Mouse (Mus musculus) lung, adult 2 months (tissue): Measurements from ENCODE around the gene Fbxo6.

Experiments used
- CTCF ChIP-seq: fragments of 200-500 bp; IDR thresholded peaks from 2 replicates; pipeline ENCODE4 v1.5.1; 2011; ENCODE audit warnings: mild to moderate bottlenecking, low read length, control low read depth; ENCODE audit not compliant: insufficient read depth
- POLR2A ChIP-seq: fragments of 200-500 bp; IDR thresholded peaks from 2 replicates; pipeline ENCODE4 v1.6.1; 2011; ENCODE audit warnings: low read depth, mild to moderate bottlenecking, control low read depth, low read length, borderline replicate concordance; ENCODE audit errors: extremely low read depth

DNA sequence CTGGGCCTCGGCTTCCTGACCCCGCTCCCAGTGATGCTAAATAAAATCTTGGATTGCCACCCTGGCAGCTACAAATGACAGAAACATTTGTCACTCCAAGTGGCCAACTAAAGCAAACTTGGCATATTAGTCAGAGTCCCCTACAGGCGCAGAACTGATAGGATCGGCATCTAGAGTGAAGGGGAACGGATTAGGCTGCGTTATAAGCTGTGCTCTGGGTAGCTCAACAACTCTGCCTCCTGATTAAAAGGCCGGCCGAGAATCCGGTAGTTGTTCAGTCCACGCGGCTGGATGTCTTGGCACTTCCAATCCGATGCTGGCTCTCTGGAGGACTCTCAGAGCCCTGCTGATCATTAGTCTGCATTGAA lies 22.5 kb upstream of the Fbxo6 start:
- TF ChIP-seq CTCF (no peak), POLR2A (no peak)
